Mouse (Mus musculus) lung, embryonic 16.5 days (tissue): ENCODE results near the gene Zfp326. TPM values are rescaled to one million over a fixed set of nuclear protein-coding genes. Genes with fewer than 3 reads are reported as not detected.

Experiments
- ATAC-seq: fragments of 200-750 bp; cut with Nextera tagmentation; 2 replicates; pipeline ENCODE4 v1.8.0; 2017; ENCODE audit warnings: low read depth, mild to moderate bottlenecking, moderate library complexity
- H3K27ac ChIP-seq: fragments of 300-500 bp; sonication (generic); 2 replicates; pipeline ENCODE4 v1.5.1; 2014; ENCODE audit warnings: mild to moderate bottlenecking, control low read depth, low read length
- H3K27me3 ChIP-seq: fragments of 300-500 bp; sonication (generic); 2 replicates; pipeline ENCODE4 v1.6.1; 2014; ENCODE audit warnings: low read depth, low read length, mixed read lengths; ENCODE audit not compliant: control insufficient read depth, insufficient read depth
- H3K36me3 ChIP-seq: fragments of 300-500 bp; sonication (generic); 2 replicates; pipeline ENCODE4 v1.6.1; 2014; ENCODE audit warnings: low read length; ENCODE audit not compliant: control insufficient read depth, insufficient read depth
- H3K4me1 ChIP-seq: fragments of 300-500 bp; sonication (generic); replicated peaks from 2 replicates; pipeline ENCODE4 v1.6.1; 2014; ENCODE audit warnings: low read length, mixed read lengths; ENCODE audit not compliant: control insufficient read depth, insufficient read depth
- H3K4me2 ChIP-seq: fragments of 300-500 bp; sonication (generic); 2 replicates; pipeline ENCODE4 v1.6.1; 2014; ENCODE audit warnings: low read depth, low read length, control low read depth
- H3K4me3 ChIP-seq: fragments of 300-500 bp; sonication (generic); 2 replicates; pipeline ENCODE4 v1.5.1; 2014; ENCODE audit warnings: mild to moderate bottlenecking, low read length, control low read depth
- H3K9ac ChIP-seq: fragments of 300-500 bp; sonication (generic); 2 replicates; pipeline ENCODE4 v1.6.1; 2014; ENCODE audit warnings: low read length, control low read depth
- H3K9me3 ChIP-seq: fragments of 300-500 bp; sonication (generic); 2 replicates; pipeline ENCODE4 v1.6.1; 2016; ENCODE audit warnings: low read length; ENCODE audit not compliant: control insufficient read depth
- WGBS: fragments of 180-500 bp; shearing (Covaris S2); extraction: QIAGEN DNeasy Blood & Tissue Kit; methylation state at CpG from one replicate; pipeline ENCODE4 v1.1.7; 2014; 5-methylcytosine and 5-hydroxymethylcytosine counted together
- polyA plus RNA-seq: library from polyadenylated mRNA; unstranded; fragments of >200 nt; fragmentation: Nextera tagmentation; extraction: Ambion mirVana; gene quantifications from 2 replicates; pipeline ENCODE4 v1.2.1, GENCODE M21; 2015

The Zfp326 gene
- 32.1 and 35.5 TPM in 2 replicates for polyA plus RNA-seq

GRCm38 (mm10) chr5:105876068-105876924, at the start of gene Zfp326:
Gene Zfp326 (plus strand): TSS chr5:105876565.
- peak within 1 kb of the TSS; percentile 75 for H3K27ac ChIP-seq
- H3K4me3 ChIP-seq, result peak within 1 kb of the TSS; percentile 78
- H3K4me2 ChIP-seq, result peak within 1 kb of the TSS; percentile 63
- H3K27me3 ChIP-seq, result no peaks in the 10 kb centered on the region
- H3K36me3 ChIP-seq, result 0 out of 2 replicates have a peak, but pooled peaks cover 2% of the 10 kb centered on the region
- under 1% methylated on average over 47 of the region's 83 CpGs for WGBS
- H3K9ac ChIP-seq, result peak within 1 kb of the TSS; percentile 97
- H3K9me3 ChIP-seq, result no peaks in the 10 kb centered on the region
- peaks cover 12% of the 10 kb centered on the region for H3K4me1 ChIP-seq
- ATAC-seq, result peak; percentile 97

DNA sequence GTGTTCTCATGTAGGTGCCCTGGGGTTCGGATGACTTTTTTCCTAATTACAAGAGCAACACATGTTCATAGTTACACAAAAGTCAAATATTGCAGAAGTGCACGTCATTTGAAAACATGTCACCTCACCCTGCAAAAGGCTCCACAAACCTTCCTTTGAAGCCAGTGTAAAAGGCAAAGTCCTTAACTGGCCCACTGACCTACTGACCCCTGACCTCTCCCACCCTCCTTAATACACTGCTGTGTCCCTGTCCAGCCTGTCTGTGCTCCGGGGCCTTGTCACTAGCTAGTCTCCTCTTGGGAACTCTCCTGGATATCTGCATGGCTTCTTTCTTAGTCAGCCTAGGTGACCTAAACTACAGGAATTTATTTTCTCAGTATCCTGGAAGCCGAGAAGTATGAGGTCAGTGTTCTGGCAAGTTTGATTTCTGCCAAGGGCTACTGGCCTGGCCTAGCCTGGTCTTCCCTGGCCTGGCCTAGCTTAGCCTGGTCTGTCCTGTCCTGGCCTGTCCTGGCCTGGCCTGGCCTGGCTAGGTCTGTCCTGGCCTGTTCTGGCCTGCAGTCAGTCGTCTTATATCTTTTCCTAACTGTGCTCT, 49.4 kb upstream of the Zfp326 start:
- WGBS, result 70% methylated on average over 5 of the region's 5 CpGs
- H3K4me2 ChIP-seq, result no peak overlapping the region
- peaks cover 14% of the 10 kb centered on the region for H3K4me1 ChIP-seq
- no peak for ATAC-seq
- no peaks in the 10 kb centered on the region for H3K27me3 ChIP-seq
- H3K9me3 ChIP-seq, result no peaks in the 10 kb centered on the region
- H3K27ac ChIP-seq, result no peak overlapping the region
- H3K9ac ChIP-seq, result no peak overlapping the region
- no peak overlapping the region for H3K4me3 ChIP-seq
- H3K36me3 ChIP-seq, result no peaks in the 10 kb centered on the region

DNA sequence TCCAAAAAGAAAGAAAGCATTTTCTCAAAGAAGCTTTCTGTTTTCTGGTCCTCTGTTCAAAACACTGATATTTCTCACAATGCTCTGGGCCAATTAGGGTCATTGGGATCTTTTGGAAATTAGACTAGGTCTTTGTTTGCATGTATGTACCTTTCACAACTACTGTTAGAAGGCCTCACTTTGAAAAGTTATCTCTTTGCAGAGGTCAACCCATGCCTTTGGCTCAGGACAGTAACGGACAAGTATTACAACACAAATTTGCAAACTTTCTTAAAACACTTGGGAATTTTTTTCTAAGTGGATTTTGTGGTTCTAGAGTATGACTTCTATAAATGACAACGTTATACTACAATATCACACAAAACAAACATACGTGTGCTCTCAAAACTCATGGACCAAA, 48.3 kb upstream of the Zfp326 start:
- Histone ChIP-seq H3K4me2 (no peak overlapping the region), H3K36me3 (no peaks in the 10 kb centered on the region), H3K4me3 (no peak overlapping the region), H3K27ac (no peak overlapping the region), H3K27me3 (no peaks in the 10 kb centered on the region), H3K4me1 (peaks cover 14% of the 10 kb centered on the region), H3K9ac (no peak overlapping the region), H3K9me3 (no peaks in the 10 kb centered on the region)
- no peak for ATAC-seq
- 87% methylated on average over 3 of the region's 3 CpGs for WGBS

DNA sequence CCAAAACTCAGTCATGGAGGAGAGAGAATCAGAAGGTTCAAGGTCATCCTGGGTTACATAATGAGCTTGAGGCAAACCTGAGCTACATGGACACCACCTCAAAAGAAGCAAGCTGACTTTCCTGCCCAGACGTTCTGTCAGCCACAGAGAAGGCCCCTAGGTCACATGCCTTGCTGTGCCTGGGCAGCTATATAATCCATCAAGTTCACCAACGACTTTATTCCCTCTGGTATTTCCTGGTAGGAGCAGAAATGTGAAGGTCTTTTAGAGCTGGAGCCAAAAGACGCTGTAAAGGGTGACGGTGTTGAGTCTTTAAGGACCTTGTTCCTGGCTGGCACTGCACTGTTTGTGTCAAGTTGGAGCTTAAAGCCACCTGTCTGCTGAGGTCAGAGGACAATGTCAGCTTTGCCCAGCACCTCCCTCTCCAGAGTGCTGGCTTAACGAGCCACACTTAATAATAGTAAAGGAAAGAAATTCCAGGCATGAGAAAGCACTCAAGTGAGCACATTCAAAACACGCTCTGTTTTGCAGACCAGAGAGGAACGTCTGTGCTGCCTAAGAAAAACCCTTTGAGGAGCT, 47.3 kb upstream of the Zfp326 start:
- Histone ChIP-seq H3K36me3 (no peaks in the 10 kb centered on the region), H3K27ac (peak overlapping the region; percentile 70), H3K4me1 (peaks cover 8% of the 10 kb centered on the region), H3K4me3 (no peak overlapping the region), H3K27me3 (no peaks in the 10 kb centered on the region), H3K4me2 (no peak overlapping the region), H3K9me3 (no peaks in the 10 kb centered on the region), H3K9ac (no peak overlapping the region)
- WGBS, result 18% methylated on average over 7 of the region's 7 CpGs
- peak; percentile 74 for ATAC-seq

DNA sequence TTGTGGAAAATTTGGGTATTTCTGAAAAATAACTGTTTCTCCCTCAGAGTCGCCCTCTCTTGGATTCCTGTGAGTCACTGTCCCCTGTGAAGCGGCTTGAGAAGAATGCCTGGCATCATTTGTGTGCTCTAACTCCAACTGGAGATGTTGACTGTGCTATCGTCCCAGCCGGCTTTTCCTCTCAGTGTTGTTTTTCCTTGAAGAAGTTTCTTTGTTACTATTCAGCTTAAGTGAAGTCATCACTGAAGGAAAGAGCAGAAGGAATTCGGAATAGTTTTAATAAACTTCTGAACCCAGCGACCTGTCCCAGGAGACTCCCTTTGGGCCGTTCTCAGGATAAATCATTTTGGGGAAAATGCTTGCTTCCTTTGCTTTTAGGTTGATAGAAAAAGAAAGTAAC, 44.2 kb upstream of the Zfp326 start:
- H3K27ac ChIP-seq, result no peak overlapping the region
- peaks cover 12% of the 10 kb centered on the region for H3K4me1 ChIP-seq
- no peak overlapping the region for H3K9ac ChIP-seq
- no peaks in the 10 kb centered on the region for H3K27me3 ChIP-seq
- 57% methylated on average over 7 of the region's 7 CpGs for WGBS
- H3K36me3 ChIP-seq, result no peaks in the 10 kb centered on the region
- no peak overlapping the region for H3K4me3 ChIP-seq
- H3K9me3 ChIP-seq, result no peaks in the 10 kb centered on the region
- no peak for ATAC-seq
- no peak overlapping the region for H3K4me2 ChIP-seq

DNA sequence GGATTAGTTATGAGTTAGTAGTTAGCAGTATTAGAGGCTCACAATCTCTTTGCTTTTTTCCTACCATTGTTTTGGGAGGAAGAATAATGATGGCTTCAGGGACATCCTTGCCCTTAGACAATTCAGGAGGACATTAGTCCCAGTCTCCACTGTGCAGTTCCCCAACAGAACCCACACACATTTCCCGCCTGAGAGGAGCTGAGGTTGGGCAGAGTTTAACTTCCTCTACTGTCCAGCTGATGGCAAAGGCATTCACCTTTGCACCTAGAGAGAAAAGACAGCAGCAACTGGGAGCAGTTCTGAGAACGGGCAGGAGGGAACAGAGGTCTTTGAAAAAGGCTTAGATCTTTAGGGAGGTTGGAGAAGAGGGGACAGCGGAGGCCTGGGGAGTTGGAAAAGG, 42.4 kb upstream of the Zfp326 start:
- Histone ChIP-seq H3K4me2 (no peak overlapping the region), H3K27me3 (no peaks in the 10 kb centered on the region), H3K36me3 (no peaks in the 10 kb centered on the region), H3K4me3 (no peak overlapping the region), H3K27ac (no peak overlapping the region), H3K4me1 (peaks cover 12% of the 10 kb centered on the region), H3K9ac (no peak overlapping the region), H3K9me3 (no peaks in the 10 kb centered on the region)
- WGBS, result 67% methylated on average over 3 of the region's 3 CpGs
- no peak for ATAC-seq

- H3K36me3 ChIP-seq, result no peaks in the 10 kb centered on the region
- H3K27me3 ChIP-seq, result no peaks in the 10 kb centered on the region
- WGBS, result 31% methylated on average over 9 of the region's 9 CpGs
- peak overlapping the region; percentile 4; the same call in 1 of the 2 replicates for H3K4me2 ChIP-seq
- H3K9me3 ChIP-seq, result no peaks in the 10 kb centered on the region
- H3K27ac ChIP-seq, result peak overlapping the region; percentile 44; the same call in 1 of the 2 replicates
- H3K4me3 ChIP-seq, result no peak overlapping the region
- ATAC-seq, result peak; percentile 68
- peaks cover 12% of the 10 kb centered on the region for H3K4me1 ChIP-seq
- no peak overlapping the region for H3K9ac ChIP-seq
These were observed 40.4 kb upstream of the Zfp326 start for GRCm38 (mm10) chr5:105836006-105836405.

DNA sequence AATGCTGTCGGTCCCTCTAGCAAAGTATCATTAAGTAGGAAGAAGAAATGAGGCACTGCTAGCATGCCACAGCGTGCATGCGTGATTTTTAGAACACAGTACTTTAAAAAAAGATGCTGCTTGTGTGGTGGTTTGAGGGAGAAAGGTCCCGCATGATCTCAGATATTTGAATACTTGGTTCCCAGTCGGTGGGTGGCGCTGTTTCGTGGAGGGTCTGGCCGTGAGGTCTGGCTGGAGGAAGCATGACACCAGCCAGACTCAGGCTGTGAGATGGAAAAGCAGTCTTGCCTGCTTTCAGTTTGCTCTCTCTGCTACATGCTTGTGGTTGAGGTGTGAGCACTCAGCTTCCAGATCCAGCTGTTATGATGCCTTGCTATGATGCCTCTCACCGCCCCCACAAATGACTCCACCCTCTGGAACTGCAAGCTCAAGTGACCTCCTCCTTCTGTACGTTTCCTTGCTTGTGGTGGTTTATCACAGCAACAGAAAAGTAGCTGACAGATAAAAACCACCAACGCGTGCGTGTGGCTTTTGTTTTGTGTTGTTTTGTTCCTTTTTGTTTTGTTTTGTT, 36.5 kb upstream of the Zfp326 start:
- no peak overlapping the region for H3K9ac ChIP-seq
- H3K36me3 ChIP-seq, result no peaks in the 10 kb centered on the region
- H3K27me3 ChIP-seq, result no peaks in the 10 kb centered on the region
- H3K4me1 ChIP-seq, result peaks cover 12% of the 10 kb centered on the region
- no peaks in the 10 kb centered on the region for H3K9me3 ChIP-seq
- H3K4me3 ChIP-seq, result no peak overlapping the region
- no peak overlapping the region for H3K27ac ChIP-seq
- 71% methylated on average over 13 of the region's 13 CpGs for WGBS
- no peak for ATAC-seq
- H3K4me2 ChIP-seq, result no peak overlapping the region
